Mouse (Mus musculus) olfactory bulb, adult 2 months (tissue): ENCODE results near the gene Cmtm4. TPM values are rescaled to one million over a fixed set of nuclear protein-coding genes. Genes with fewer than 3 reads are reported as not detected.

Experiments
- H3K27ac ChIP-seq: fragments of 200-500 bp; 2 replicates; pipeline ENCODE4 v1.5.1; 2012; ENCODE audit warnings: low read depth, low read length; ENCODE audit not compliant: insufficient read depth
- H3K4me1 ChIP-seq: fragments of 200-500 bp; 2 replicates; pipeline ENCODE4 v1.6.1; 2012; ENCODE audit warnings: low read length; ENCODE audit not compliant: control insufficient read depth, insufficient read depth
- H3K4me3 ChIP-seq: fragments of 200-500 bp; 2 replicates; pipeline ENCODE4 v1.5.1; 2012; ENCODE audit warnings: mild to moderate bottlenecking, low read depth, low read length, moderate library complexity; ENCODE audit not compliant: insufficient read depth
- CTCF ChIP-seq: fragments of 200-500 bp; IDR thresholded peaks from 2 replicates; pipeline ENCODE4 v1.5.1; 2012; ENCODE audit warnings: low read depth, mild to moderate bottlenecking, low read length, moderate library complexity; ENCODE audit not compliant: insufficient read depth
- POLR2A ChIP-seq: fragments of 200-500 bp; IDR thresholded peaks from 2 replicates; pipeline ENCODE4 v1.6.1; 2012; ENCODE audit warnings: mild to moderate bottlenecking, low read depth, low read length, moderate library complexity; ENCODE audit not compliant: insufficient read depth
- WGBS: fragments of 180-500 bp; shearing (Covaris S2); methylation state at CpG from one replicate; pipeline ENCODE4 v1.1.7; 2018; 5-methylcytosine and 5-hydroxymethylcytosine counted together
- polyA plus RNA-seq: library from polyadenylated mRNA; stranded (reverse); fragments of >200 nt; gene quantifications from 2 replicates; pipeline ENCODE4 v1.2.4, GENCODE M21; 2012; ENCODE audit warnings: low replicate concordance; ENCODE audit not compliant: missing spikeins, insufficient read depth, insufficient read length

Cmtm4 gene
- polyA plus RNA-seq, 1 experiment, result not detected

- TF ChIP-seq POLR2A, result no peak
- TF ChIP-seq CTCF, result no peak
- Histone ChIP-seq H3K4me1 (peaks cover 33% of the 10 kb centered on the region), H3K27ac (no peak overlapping the region), H3K4me3 (no peak overlapping the region)
- WGBS, result 90% methylated on average over 6 of the region's 6 CpGs
Measured at GRCm38 (mm10) chr8:104371121-104371520, 24.5 kb downstream of the Cmtm4 start.

GRCm38 (mm10) chr8:104370071-104370470, 25.5 kb downstream of the Cmtm4 start:
- TF ChIP-seq POLR2A (no peak), CTCF (no peak)
- Histone ChIP-seq H3K4me3 (no peak overlapping the region), H3K27ac (no peak overlapping the region), H3K4me1 (peaks cover 25% of the 10 kb centered on the region)
- WGBS, result 48% methylated on average over 6 of the region's 6 CpGs

DNA sequence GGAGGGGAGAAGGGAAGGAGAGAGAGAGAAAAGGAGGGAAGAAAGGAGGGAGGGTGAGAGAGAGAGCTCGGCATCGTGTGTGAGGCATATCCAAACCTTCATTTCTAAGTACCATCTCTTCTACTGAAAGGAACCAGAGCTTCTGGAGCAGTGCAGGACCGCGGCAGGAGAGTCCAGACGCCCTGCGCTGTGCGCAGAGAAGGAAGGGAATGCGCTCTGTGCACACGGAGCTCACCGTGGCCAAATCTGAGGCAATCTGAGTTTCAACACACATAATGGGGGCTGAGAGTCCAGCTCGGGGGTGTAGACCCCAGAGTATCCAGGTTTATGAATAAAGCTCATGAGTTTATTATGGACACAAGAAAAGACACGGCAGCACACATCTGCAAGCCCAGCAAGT, 26.0 kb downstream of the Cmtm4 start:
- H3K27ac ChIP-seq, result no peak overlapping the region
- TF ChIP-seq POLR2A (no peak), CTCF (no peak)
- H3K4me3 ChIP-seq, result no peak overlapping the region
- peaks cover 22% of the 10 kb centered on the region for H3K4me1 ChIP-seq
- WGBS, result 42% methylated on average over 12 of the region's 12 CpGs

- TF ChIP-seq POLR2A (no peak), CTCF (no peak)
- Histone ChIP-seq H3K27ac (no peak overlapping the region), H3K4me3 (no peak overlapping the region), H3K4me1 (peaks cover 17% of the 10 kb centered on the region)
- 41% methylated on average over 5 of the region's 5 CpGs for WGBS
Measured at GRCm38 (mm10) chr8:104367398-104367797, 28.2 kb downstream of the Cmtm4 start.

GRCm38 (mm10) chr8:104365695-104366094, 29.9 kb downstream of the Cmtm4 start:
- TF ChIP-seq CTCF, result no peak
- no peak for TF ChIP-seq POLR2A
- H3K4me3 ChIP-seq, result no peak overlapping the region
- WGBS, result 80% methylated on average over 9 of the region's 9 CpGs
- peaks cover 10% of the 10 kb centered on the region for H3K4me1 ChIP-seq
- H3K27ac ChIP-seq, result no peak overlapping the region

DNA sequence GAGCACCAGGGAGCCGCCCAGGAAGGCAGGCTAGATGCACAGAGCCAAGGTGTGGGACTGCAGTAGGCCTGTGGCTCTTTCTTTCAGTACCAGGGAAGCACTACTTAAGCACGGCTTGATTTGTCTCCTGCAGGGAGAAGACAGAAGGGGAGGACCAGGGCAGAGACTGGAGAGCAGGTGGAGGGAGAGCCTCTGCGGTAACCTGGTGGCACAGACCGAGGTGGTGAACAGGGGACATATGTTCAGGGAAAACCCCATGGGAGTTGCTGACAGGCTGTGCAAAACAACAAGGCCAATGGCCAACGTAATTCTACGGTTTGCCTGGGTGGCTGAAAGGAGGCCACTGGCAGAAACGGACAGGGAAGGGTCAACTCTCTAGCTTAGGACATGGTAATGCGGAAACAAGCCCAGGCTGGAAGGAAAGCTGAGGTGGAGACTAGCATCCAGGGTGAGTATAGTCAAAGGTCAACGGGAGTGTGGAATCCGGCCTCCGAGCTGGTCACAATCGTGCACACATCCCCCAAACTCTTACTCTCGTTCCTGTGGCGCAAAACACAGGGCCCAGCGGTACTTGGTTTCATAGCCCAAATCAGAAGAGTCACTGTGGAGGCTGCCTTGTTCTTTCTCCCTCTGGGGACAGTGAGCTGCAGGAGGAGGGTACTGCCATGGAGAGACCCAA, 35.7 kb downstream of the Cmtm4 start:
- 77% methylated on average over 15 of the region's 15 CpGs for WGBS
- no peak for TF ChIP-seq POLR2A
- no peak for TF ChIP-seq CTCF
- no peak overlapping the region for H3K27ac ChIP-seq
- H3K4me3 ChIP-seq, result no peak overlapping the region
- peaks cover 9% of the 10 kb centered on the region for H3K4me1 ChIP-seq

DNA sequence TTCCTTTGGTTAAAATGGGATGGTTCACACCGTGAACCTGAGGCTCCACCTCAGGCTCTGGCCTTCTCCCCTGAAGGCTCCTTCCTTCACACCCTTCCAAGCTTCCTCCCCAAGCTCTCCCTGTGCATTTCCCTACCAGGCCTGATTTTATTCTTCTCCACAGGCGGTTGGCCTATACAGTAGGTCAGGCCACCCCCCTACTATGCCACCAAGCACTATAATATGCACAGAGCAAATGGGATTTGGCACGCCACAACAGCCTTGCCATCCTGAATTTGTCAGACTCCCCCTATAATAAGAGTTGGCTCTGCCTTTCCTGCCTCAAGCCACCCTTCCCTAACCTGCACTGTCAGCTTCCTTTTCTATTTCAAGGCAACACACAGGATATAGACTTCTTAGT, 37.0 kb downstream of the Cmtm4 start:
- Histone ChIP-seq H3K4me1 (peaks cover 9% of the 10 kb centered on the region), H3K4me3 (no peak overlapping the region), H3K27ac (no peak overlapping the region)
- 68% methylated on average over 3 of the region's 3 CpGs for WGBS
- TF ChIP-seq CTCF (no peak), POLR2A (no peak)

GRCm38 (mm10) chr8:104354504-104354903, 41.1 kb downstream of the Cmtm4 start:
- Histone ChIP-seq H3K4me3 (no peak overlapping the region), H3K27ac (no peak overlapping the region), H3K4me1 (peaks cover 5% of the 10 kb centered on the region)
- TF ChIP-seq CTCF, result no peak
- no peak for TF ChIP-seq POLR2A
- 91% methylated on average over 10 of the region's 10 CpGs for WGBS

DNA sequence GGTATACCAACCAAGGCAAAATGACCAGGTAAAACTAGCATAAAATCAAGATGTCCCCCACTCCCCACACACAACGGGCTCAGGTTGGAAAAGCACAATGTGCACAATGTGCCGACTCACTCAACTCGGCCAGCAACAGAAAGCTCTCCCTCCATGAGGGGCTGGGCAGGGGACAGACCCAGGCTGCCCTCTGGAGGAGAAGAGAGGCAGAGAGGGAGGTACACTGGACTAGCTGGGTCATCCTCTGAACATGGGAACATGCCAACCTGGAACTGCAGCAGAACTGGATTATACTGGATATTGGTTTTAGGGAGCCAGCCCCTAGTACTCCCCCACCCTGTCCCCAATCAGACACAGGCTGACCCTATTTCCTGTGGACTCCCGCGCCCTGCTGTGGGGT, 42.4 kb downstream of the Cmtm4 start:
- TF ChIP-seq CTCF, result no peak
- no peak overlapping the region for H3K4me3 ChIP-seq
- H3K4me1 ChIP-seq, result no peaks in the 10 kb centered on the region
- WGBS, result 51% methylated on average over 5 of the region's 5 CpGs
- no peak overlapping the region for H3K27ac ChIP-seq

GRCm38 (mm10) chr8:104350047-104350446, 45.6 kb downstream of the Cmtm4 start:
- Histone ChIP-seq H3K27ac (no peak overlapping the region), H3K4me1 (no peaks in the 10 kb centered on the region), H3K4me3 (no peak overlapping the region)
- 87% methylated on average over 13 of the region's 13 CpGs for WGBS
- no peak for TF ChIP-seq CTCF
- TF ChIP-seq POLR2A, result no peak
